Mouse (Mus musculus): Measurements from ENCODE around the gene Ykt6. TPM values are rescaled to one million over a fixed set of nuclear protein-coding genes. Genes with fewer than 3 reads are reported as not detected.

The Ykt6 gene
- polyA plus RNA-seq, 2 experiments: 9.6 to 18.7 TPM

DNA sequence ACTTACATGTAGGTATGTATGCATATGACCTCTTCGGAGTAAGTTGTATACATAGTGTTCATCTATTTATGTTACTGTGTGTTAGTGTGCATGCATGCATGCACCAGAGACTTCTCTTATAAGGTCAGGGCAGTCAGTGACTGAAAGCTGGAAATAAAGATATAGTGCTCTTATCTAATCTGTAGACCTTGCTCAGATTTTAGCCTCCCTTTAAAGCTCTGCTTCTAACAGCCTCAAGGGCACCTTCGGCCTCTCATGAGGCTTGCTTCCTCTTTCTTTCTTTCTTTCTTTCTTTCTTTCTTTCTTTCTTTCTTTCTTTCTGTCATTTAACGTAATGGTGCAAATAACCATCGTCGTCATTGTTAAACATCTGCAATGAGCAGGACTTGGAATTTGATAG, 1.1 kb upstream of the Ykt6 start:
- H3K36me3 ChIP-seq (replicated peaks; ENCODE audit: control insufficient read depth, insufficient read depth, low read depth): no peaks in the 10 kb centered on the region
- no peak overlapping the region for H3K27ac ChIP-seq
- TF ChIP-seq CTCF (IDR thresholded peaks at IDR 0.05; ENCODE audit: low read depth): no peak
- TF ChIP-seq EP300 (IDR thresholded peaks at IDR 0.05; ENCODE audit: low read depth): no peak
- no peak overlapping the region for H3K4me3 ChIP-seq (ENCODE audit: insufficient read depth in 1 of 2, low read depth in 2 of 2, low read length in 2 of 2)
- DNase-seq (ENCODE audit: low read depth in 3 of 3, low spot score in 3 of 3): no peak
- peak overlapping the region; percentile 97 for H3K4me2 ChIP-seq (ENCODE audit: low read depth)
- ATAC-seq (ENCODE audit: insufficient read depth): no peak
- WGBS (ENCODE audit: insufficient replicate concordance): 47% methylated on average over 5 of the region's 5 CpGs
- no peaks in the 10 kb centered on the region for H3K27me3 ChIP-seq (ENCODE audit: control insufficient read depth, insufficient read depth, low read length)
- H3K4me1 ChIP-seq (replicated peaks; ENCODE audit: control insufficient read depth in 2 of 2, insufficient read depth in 2 of 2, low read length in 1 of 2): peaks cover 9 to 15% of the 10 kb centered on the region in 2 experiments
- H3K9me3 ChIP-seq (ENCODE audit: control insufficient read depth, low read length): no peaks in the 10 kb centered on the region
- H3K9ac ChIP-seq (replicated peaks): no peak overlapping the region

GRCm38 (mm10) chr11:5954965-5955504, 458 bp upstream of the Ykt6 start:
- Histone ChIP-seq H3K36me3 (replicated peaks; ENCODE audit: control insufficient read depth, insufficient read depth, low read depth) (no peaks in the 10 kb centered on the region; the same call in 1 of the 2 replicates), H3K4me3 (ENCODE audit: insufficient read depth in 1 of 2, low read depth in 2 of 2, low read length in 2 of 2) (peak overlapping the region; percentile 92 to 99), H3K9ac (replicated peaks) (peak overlapping the region; percentile 94), H3K4me2 (ENCODE audit: low read depth) (peak overlapping the region; percentile 97), H3K4me1 (replicated peaks; ENCODE audit: control insufficient read depth in 2 of 2, insufficient read depth in 2 of 2, low read length in 1 of 2) (peaks cover 9 to 15% of the 10 kb centered on the region in 2 experiments), H3K27ac (peak overlapping the region; percentile 73), H3K27me3 (ENCODE audit: control insufficient read depth, insufficient read depth, low read length) (no peaks in the 10 kb centered on the region), H3K9me3 (ENCODE audit: control insufficient read depth, low read length) (no peaks in the 10 kb centered on the region)
- ATAC-seq (ENCODE audit: insufficient read depth) (peak; percentile 59), DNase-seq (ENCODE audit: low read depth in 3 of 3, low spot score in 3 of 3) (peak in 1 of 3 experiments; percentile 44)
- 5% methylated on average over 7 of the region's 7 CpGs for WGBS (ENCODE audit: insufficient replicate concordance)
- TF ChIP-seq CTCF (IDR thresholded peaks at IDR 0.05; ENCODE audit: low read depth) (peak; percentile 62), EP300 (IDR thresholded peaks at IDR 0.05; ENCODE audit: low read depth) (no peak)

- H3K9ac ChIP-seq (replicated peaks): no peak overlapping the region
- no peak overlapping the region for H3K27ac ChIP-seq
- WGBS (ENCODE audit: insufficient replicate concordance): 60% methylated on average over 2 of the region's 2 CpGs
- peaks cover 6 to 10% of the 10 kb centered on the region in 2 experiments for H3K4me1 ChIP-seq (replicated peaks; ENCODE audit: control insufficient read depth in 2 of 2, insufficient read depth in 2 of 2, low read length in 1 of 2)
- peaks cover 33% of the 10 kb centered on the region for H3K36me3 ChIP-seq (replicated peaks; ENCODE audit: control insufficient read depth, insufficient read depth, low read depth)
- no peak for DNase-seq (ENCODE audit: low read depth in 3 of 3, low spot score in 3 of 3)
- H3K27me3 ChIP-seq (ENCODE audit: control insufficient read depth, insufficient read depth, low read length): no peaks in the 10 kb centered on the region
- no peak overlapping the region for H3K4me2 ChIP-seq (ENCODE audit: low read depth)
- no peak overlapping the region for H3K4me3 ChIP-seq (ENCODE audit: insufficient read depth in 1 of 2, low read depth in 2 of 2, low read length in 2 of 2)
- H3K9me3 ChIP-seq (ENCODE audit: control insufficient read depth, low read length): no peaks in the 10 kb centered on the region
- no peak for ATAC-seq (ENCODE audit: insufficient read depth)
- TF ChIP-seq CTCF (IDR thresholded peaks at IDR 0.05; ENCODE audit: low read depth) (no peak), EP300 (IDR thresholded peaks at IDR 0.05; ENCODE audit: low read depth) (no peak)
These were observed 4.6 kb downstream of the Ykt6 start for GRCm38 (mm10) chr11:5960051-5960450.

- no peak for DNase-seq (ENCODE audit: low read depth in 3 of 3, low spot score in 3 of 3)
- Histone ChIP-seq H3K9ac (replicated peaks) (no peak overlapping the region), H3K36me3 (replicated peaks; ENCODE audit: control insufficient read depth, insufficient read depth, low read depth) (peaks cover 43% of the 10 kb centered on the region), H3K4me2 (ENCODE audit: low read depth) (no peak overlapping the region), H3K9me3 (ENCODE audit: control insufficient read depth, low read length) (no peaks in the 10 kb centered on the region), H3K4me1 (replicated peaks; ENCODE audit: control insufficient read depth in 2 of 2, insufficient read depth in 2 of 2, low read length in 1 of 2) (no peaks in the 10 kb centered on the region), H3K27ac (no peak overlapping the region), H3K4me3 (ENCODE audit: insufficient read depth in 1 of 2, low read depth in 2 of 2, low read length in 2 of 2) (no peak overlapping the region), H3K27me3 (ENCODE audit: control insufficient read depth, insufficient read depth, low read length) (no peaks in the 10 kb centered on the region)
- TF ChIP-seq CTCF (IDR thresholded peaks at IDR 0.05; ENCODE audit: low read depth): no peak
- TF ChIP-seq EP300 (IDR thresholded peaks at IDR 0.05; ENCODE audit: low read depth): no peak
- 81% methylated on average over 11 of the region's 11 CpGs for WGBS (ENCODE audit: insufficient replicate concordance)
- no peak for ATAC-seq (ENCODE audit: insufficient read depth)
These were observed 10.4 kb downstream of the Ykt6 start for GRCm38 (mm10) chr11:5965865-5966264.

GRCm38 (mm10) chr11:5966751-5967150, 11.3 kb downstream of the Ykt6 start:
- H3K27ac ChIP-seq: no peak overlapping the region
- WGBS (ENCODE audit: insufficient replicate concordance): 66% methylated on average over 3 of the region's 3 CpGs
- peaks cover 35% of the 10 kb centered on the region for H3K36me3 ChIP-seq (replicated peaks; ENCODE audit: control insufficient read depth, insufficient read depth, low read depth)

More at GRCm38 (mm10) chr11:5966751-5967150, 11.3 kb downstream of the Ykt6 start:
- Histone ChIP-seq H3K4me1 (replicated peaks; ENCODE audit: control insufficient read depth in 2 of 2, insufficient read depth in 2 of 2, low read length in 1 of 2) (no peaks in the 10 kb centered on the region), H3K9ac (replicated peaks) (no peak overlapping the region), H3K4me3 (ENCODE audit: insufficient read depth in 1 of 2, low read depth in 2 of 2, low read length in 2 of 2) (no peak overlapping the region), H3K9me3 (ENCODE audit: control insufficient read depth, low read length) (no peaks in the 10 kb centered on the region), H3K27me3 (ENCODE audit: control insufficient read depth, insufficient read depth, low read length) (no peaks in the 10 kb centered on the region), H3K4me2 (ENCODE audit: low read depth) (no peak overlapping the region)
- no peak for ATAC-seq (ENCODE audit: insufficient read depth)
- TF ChIP-seq EP300 (IDR thresholded peaks at IDR 0.05; ENCODE audit: low read depth) (no peak), CTCF (IDR thresholded peaks at IDR 0.05; ENCODE audit: low read depth) (no peak)
- no peak for DNase-seq (ENCODE audit: low read depth in 3 of 3, low spot score in 3 of 3)
